Mouse (Mus musculus) adrenal gland, adult (tissue): ENCODE results near the gene Npffr2.
"Not testable (repeated sequence)": the region's sequence is repeated elsewhere in the genome, so short reads cannot be mapped to it uniquely, and the experiment has no call there.

Experiments used
- DNase-seq, 2 experiments: peaks; one replicate each; pipeline ENCODE4 v3.0.0; 2022 to 2023; ENCODE audit warnings: low spot score in 1 of 2; ENCODE audit not compliant: inconsistent age in 2 of 2

Gene Npffr2

GRCm38 (mm10) chr5:89526878-89527578 lies at the start of gene Npffr2:
Gene Npffr2, plus strand, starts transcription at chr5:89527429.
- peak in 1 of 2 experiments; percentile 31 for DNase-seq

GRCm38 (mm10) chr5:89492560-89492959 lies 34.7 kb upstream of the Npffr2 start:
- DNase-seq: no peak

- peak; percentile 8 to 76 for DNase-seq
Measured at GRCm38 (mm10) chr5:89500182-89500581, 27.0 kb upstream of the Npffr2 start.

- DNase-seq: no peak
Measured at GRCm38 (mm10) chr5:89518641-89519040, 8.6 kb upstream of the Npffr2 start.

GRCm38 (mm10) chr5:89526181-89526778 lies 949 bp upstream of the Npffr2 start:
- DNase-seq: no peak

- DNase-seq: no peak
Measured at GRCm38 (mm10) chr5:89528951-89529350, 1.7 kb downstream of the Npffr2 start.

GRCm38 (mm10) chr5:89529391-89529790 lies 2.2 kb downstream of the Npffr2 start:
- DNase-seq: no peak

- no peak for DNase-seq
Measured at GRCm38 (mm10) chr5:89536018-89536417, 8.8 kb downstream of the Npffr2 start.

GRCm38 (mm10) chr5:89542472-89542871 lies 15.2 kb downstream of the Npffr2 start:
- DNase-seq: no peak

- DNase-seq: peak; percentile 25 to 77
Measured at GRCm38 (mm10) chr5:89543476-89543875, 16.2 kb downstream of the Npffr2 start.

GRCm38 (mm10) chr5:89559118-89559517 lies 31.9 kb downstream of the Npffr2 start:
- DNase-seq: not testable (repeated sequence)

- DNase-seq: no peak
Measured at GRCm38 (mm10) chr5:89561381-89561780, 34.2 kb downstream of the Npffr2 start.

GRCm38 (mm10) chr5:89578678-89579077 lies 51.4 kb downstream of the Npffr2 start:
- no peak for DNase-seq

GRCm38 (mm10) chr5:89579181-89579580 lies 52.0 kb downstream of the Npffr2 start:
- DNase-seq: no peak

- DNase-seq: no peak
Measured at GRCm38 (mm10) chr5:89581143-89581542, 53.9 kb downstream of the Npffr2 start.

GRCm38 (mm10) chr5:89581742-89582366 lies 54.6 kb downstream of the Npffr2 start:
- DNase-seq: no peak

GRCm38 (mm10) chr5:89585021-89585420 lies 57.8 kb downstream of the Npffr2 start:
- no peak for DNase-seq

- DNase-seq: no peak
Measured at GRCm38 (mm10) chr5:89592301-89592700, 65.1 kb downstream of the Npffr2 start.

GRCm38 (mm10) chr5:89611322-89612015 lies 84.2 kb downstream of the Npffr2 start:
- DNase-seq: no peak

GRCm38 (mm10) chr5:89612262-89612661 lies 85.0 kb downstream of the Npffr2 start:
- DNase-seq: no peak

- no peak for DNase-seq
Measured at GRCm38 (mm10) chr5:89631599-89631998, 104.4 kb downstream of the Npffr2 start.
